Mouse (Mus musculus) heart, embryonic 14.5 days (tissue): ENCODE results near the gene Fam205a1. TPM values are rescaled to one million over a fixed set of nuclear protein-coding genes. Genes with fewer than 3 reads are reported as not detected.

Experiments used
- ATAC-seq: fragments of 200-750 bp; cut with Nextera tagmentation; 2 replicates; pipeline ENCODE4 v1.8.0; 2017; ENCODE audit warnings: low read depth, moderate TSS enrichment; ENCODE audit not compliant: insufficient number of reproducible peaks, insufficient read depth, low FRiP score
- H3K27ac ChIP-seq, 2 experiments: fragments of 200-500 bp in 1 of 2; fragments of 300-500 bp in 1 of 2; sonication (generic) in 1 of 2; replicated peaks in 1 of 2; 2 replicates each; pipeline ENCODE4 v1.5.1; 2012 to 2014; ENCODE audit warnings: low read depth in 2 of 2, low read length in 2 of 2, control low read depth in 1 of 2, mild to moderate bottlenecking in 1 of 2, mixed read lengths in 1 of 2; ENCODE audit not compliant: control insufficient read depth in 1 of 2, insufficient read depth in 1 of 2
- H3K27me3 ChIP-seq: fragments of 300-500 bp; sonication (generic); 2 replicates; pipeline ENCODE4 v1.6.1; 2014; ENCODE audit warnings: mild to moderate bottlenecking, low read length, control low read depth; ENCODE audit not compliant: control insufficient read depth, insufficient read depth
- H3K36me3 ChIP-seq: fragments of 300-500 bp; sonication (generic); 2 replicates; pipeline ENCODE4 v1.6.1; 2014; ENCODE audit warnings: mild to moderate bottlenecking, control low read depth, low read length, mixed read lengths; ENCODE audit not compliant: control insufficient read depth, insufficient read depth
- H3K4me1 ChIP-seq, 2 experiments: fragments of 200-500 bp in 1 of 2; fragments of 300-500 bp in 1 of 2; sonication (generic) in 1 of 2; 2 replicates each; pipeline ENCODE4 v1.6.1; 2012 to 2014; ENCODE audit warnings: low read length in 2 of 2, control low read depth in 1 of 2, mixed read lengths in 1 of 2; ENCODE audit not compliant: control insufficient read depth in 2 of 2, insufficient read depth in 2 of 2
- H3K4me2 ChIP-seq: fragments of 300-500 bp; sonication (generic); 2 replicates; pipeline ENCODE4 v1.6.1; 2014; ENCODE audit warnings: mild to moderate bottlenecking, low read length
- H3K4me3 ChIP-seq, 2 experiments: fragments of 200-500 bp in 1 of 2; fragments of 300-500 bp in 1 of 2; sonication (generic) in 1 of 2; 2 replicates each; pipeline ENCODE4 v1.5.1; 2012 to 2014; ENCODE audit warnings: low read length in 2 of 2, mild to moderate bottlenecking in 2 of 2, control low read depth in 1 of 2, low read depth in 1 of 2, moderate library complexity in 1 of 2; ENCODE audit not compliant: control insufficient read depth in 1 of 2, insufficient read depth in 1 of 2
- H3K9ac ChIP-seq: fragments of 300-500 bp; sonication (generic); 2 replicates; pipeline ENCODE4 v1.6.1; 2014; ENCODE audit warnings: mild to moderate bottlenecking, low read length
- H3K9me3 ChIP-seq: fragments of 300-500 bp; sonication (generic); 2 replicates; pipeline ENCODE4 v1.6.1; 2016; ENCODE audit warnings: low read length, control low read depth; ENCODE audit not compliant: control insufficient read depth
- WGBS: fragments of 180-500 bp; shearing (Covaris S2); extraction: QIAGEN DNeasy Blood & Tissue Kit; methylation state at CpG from one replicate; pipeline ENCODE4 v1.1.7; 2014; 5-methylcytosine and 5-hydroxymethylcytosine counted together
- polyA plus RNA-seq: library from polyadenylated mRNA; unstranded; fragments of >200 nt; fragmentation: Nextera tagmentation; extraction: Ambion mirVana; gene quantifications from 2 replicates; pipeline ENCODE4 v1.2.1, GENCODE M21; 2014

The Fam205a1 gene
- polyA plus RNA-seq, 1 experiment from 2014 or later: not detected

DNA sequence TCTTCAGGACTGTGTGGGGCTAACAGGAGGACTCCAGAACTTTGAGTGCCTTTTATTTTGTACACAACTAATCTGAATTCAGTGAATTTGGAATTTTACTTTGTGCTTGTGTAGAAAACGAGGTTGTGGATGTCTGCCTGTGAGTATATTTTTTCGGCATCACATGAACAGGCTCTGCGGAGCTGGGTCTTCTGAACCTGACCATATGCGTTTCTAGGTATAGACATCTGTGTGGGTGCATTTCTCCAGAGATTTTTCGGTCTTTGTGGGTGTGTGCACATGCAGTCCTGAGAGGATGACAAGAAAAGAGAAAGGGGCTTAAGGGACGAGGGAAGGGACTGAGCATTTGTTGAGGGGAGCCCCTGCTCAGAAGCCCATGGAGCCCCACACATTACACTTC, 33.2 kb upstream of the Fam205a1 start:
- H3K27me3 ChIP-seq: no peaks in the 10 kb centered on the region
- ATAC-seq: no peak
- no peak overlapping the region for H3K27ac ChIP-seq
- no peaks in the 10 kb centered on the region for H3K9me3 ChIP-seq
- H3K4me2 ChIP-seq: no peak overlapping the region
- H3K9ac ChIP-seq: no peak overlapping the region
- no peak overlapping the region for H3K4me3 ChIP-seq
- no peaks in the 10 kb centered on the region for H3K4me1 ChIP-seq
- no peaks in the 10 kb centered on the region for H3K36me3 ChIP-seq
- WGBS: 85% methylated on average over 6 of the region's 6 CpGs

- no peaks in the 10 kb centered on the region for H3K36me3 ChIP-seq
- H3K4me2 ChIP-seq: no peak overlapping the region
- no peaks in the 10 kb centered on the region for H3K27me3 ChIP-seq
- H3K4me3 ChIP-seq: no peak overlapping the region
- no peak overlapping the region for H3K27ac ChIP-seq
- 35% methylated on average over 1 of the region's 1 CpGs for WGBS
- no peak for ATAC-seq
- no peaks in the 10 kb centered on the region for H3K9me3 ChIP-seq
- H3K9ac ChIP-seq: no peak overlapping the region
- peaks cover 2 to 6% of the 10 kb centered on the region in 2 experiments; a peak in 2 of 4 replicates for H3K4me1 ChIP-seq
Measured at GRCm38 (mm10) chr4:42880677-42880948, 26.9 kb upstream of the Fam205a1 start.

- ATAC-seq: no peak
- Histone ChIP-seq H3K4me1 (peaks cover 2 to 6% of the 10 kb centered on the region in 2 experiments; a peak in 2 of 4 replicates), H3K9me3 (no peaks in the 10 kb centered on the region), H3K4me3 (no peak overlapping the region), H3K36me3 (no peaks in the 10 kb centered on the region), H3K27me3 (no peaks in the 10 kb centered on the region), H3K27ac (no peak overlapping the region), H3K4me2 (no peak overlapping the region), H3K9ac (no peak overlapping the region)
- WGBS: 50% methylated on average over 16 of the region's 16 CpGs
Measured at GRCm38 (mm10) chr4:42879829-42880676, 26.4 kb upstream of the Fam205a1 start.

DNA sequence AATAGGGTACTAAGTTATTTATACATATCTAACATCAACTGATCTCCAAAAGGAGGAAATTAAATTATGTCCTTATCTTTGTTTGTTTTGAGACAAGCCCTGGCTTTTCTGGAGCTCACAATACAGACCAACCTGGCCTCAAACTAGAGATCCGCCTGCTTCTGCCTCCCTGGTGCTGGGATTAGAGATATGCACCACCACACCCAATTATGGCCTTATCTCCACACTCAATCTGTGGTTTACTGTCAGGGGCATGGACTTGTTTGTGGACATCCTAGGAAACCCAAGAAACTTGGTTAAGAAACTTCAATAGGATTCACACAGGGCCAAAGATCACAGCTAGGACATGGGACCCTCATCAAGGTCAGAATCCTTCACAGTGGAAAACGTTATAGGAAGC, 24.0 kb upstream of the Fam205a1 start:
- no peak overlapping the region for H3K9ac ChIP-seq
- no peaks in the 10 kb centered on the region for H3K36me3 ChIP-seq

DNA sequence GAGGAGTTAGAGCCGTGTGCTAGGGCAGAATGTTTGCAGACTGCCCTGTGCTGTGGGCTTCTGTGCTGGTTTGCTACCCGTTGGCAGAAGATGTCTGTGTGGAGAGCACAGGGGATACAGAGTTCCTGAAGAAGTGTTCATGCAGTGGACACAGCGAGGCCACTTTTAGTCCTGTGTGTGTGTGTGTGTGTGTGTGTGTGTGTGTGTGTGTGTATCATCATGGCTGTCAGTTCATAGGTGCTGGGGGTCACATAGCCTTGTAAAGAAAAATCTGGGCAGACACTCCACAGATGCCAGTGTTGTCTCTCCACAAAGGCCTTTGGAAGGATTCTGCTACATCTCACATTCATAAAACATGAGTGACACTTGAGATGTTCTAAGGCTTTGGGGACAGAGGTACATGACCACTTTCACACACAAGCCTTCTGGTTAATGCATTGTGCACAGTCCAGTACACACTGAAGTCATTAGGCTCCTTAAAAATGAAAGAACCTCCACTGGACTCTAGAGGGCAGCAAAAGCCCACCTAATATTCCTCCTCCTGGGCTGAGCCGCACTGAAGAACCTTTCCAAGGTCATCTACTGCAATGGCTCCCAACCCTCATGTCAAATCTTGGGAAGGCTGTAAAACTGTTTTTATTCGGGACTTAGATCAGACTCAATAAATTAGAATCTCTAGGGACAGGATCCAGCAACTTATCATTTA, 23.1 kb upstream of the Fam205a1 start:
- Histone ChIP-seq H3K9me3 (no peaks in the 10 kb centered on the region), H3K4me1 (peaks cover 2 to 6% of the 10 kb centered on the region in 2 experiments; a peak in 2 of 4 replicates), H3K27ac (no peak overlapping the region), H3K9ac (no peak overlapping the region), H3K36me3 (no peaks in the 10 kb centered on the region), H3K27me3 (no peaks in the 10 kb centered on the region), H3K4me3 (no peak overlapping the region), H3K4me2 (no peak overlapping the region)
- 29% methylated on average over 5 of the region's 5 CpGs for WGBS
- peak; percentile 43; the same call in 1 of the 2 replicates for ATAC-seq

More for the DNA sequence above, 24.0 kb upstream of the Fam205a1 start:
- Histone ChIP-seq H3K27me3 (no peaks in the 10 kb centered on the region), H3K4me1 (peaks cover 2 to 6% of the 10 kb centered on the region in 2 experiments; a peak in 2 of 4 replicates), H3K9me3 (no peaks in the 10 kb centered on the region), H3K27ac (no peak overlapping the region), H3K4me3 (no peak overlapping the region), H3K4me2 (no peak overlapping the region)
- WGBS: 83% methylated on average over 2 of the region's 2 CpGs
- ATAC-seq: no peak

GRCm38 (mm10) chr4:42874134-42874533, 20.4 kb upstream of the Fam205a1 start, which contains the start of gene Fam205c:
Fam205c (minus strand) TSS chr4:42874234.
- WGBS: 58% methylated on average over 7 of the region's 7 CpGs
- H3K27ac ChIP-seq: no peak within 1 kb of the TSS
- no peak for ATAC-seq

GRCm38 (mm10) chr4:42872746-42873435, 19.2 kb upstream of the Fam205a1 start:
- ATAC-seq: no peak
- Histone ChIP-seq H3K27me3 (no peaks in the 10 kb centered on the region; the same call in 1 of the 2 replicates), H3K27ac (no peak overlapping the region), H3K36me3 (no peaks in the 10 kb centered on the region), H3K9me3 (no peaks in the 10 kb centered on the region), H3K4me3 (no peak overlapping the region), H3K4me1 (no peaks in the 10 kb centered on the region), H3K9ac (no peak overlapping the region), H3K4me2 (no peak overlapping the region)
- 67% methylated on average over 16 of the region's 16 CpGs for WGBS

More at GRCm38 (mm10) chr4:42874134-42874533, 20.4 kb upstream of the Fam205a1 start, which contains the start of gene Fam205c:
- H3K27me3 ChIP-seq: no peaks in the 10 kb centered on the region; the same call in 1 of the 2 replicates
- no peaks in the 10 kb centered on the region for H3K9me3 ChIP-seq
- H3K9ac ChIP-seq: no peak within 1 kb of the TSS
- H3K4me1 ChIP-seq: no peaks in the 10 kb centered on the region
- H3K4me3 ChIP-seq: no peak within 1 kb of the TSS
- no peaks in the 10 kb centered on the region for H3K36me3 ChIP-seq
- H3K4me2 ChIP-seq: no peak within 1 kb of the TSS
